Mouse (Mus musculus): Measurements from ENCODE around the gene Stum.

DNA sequence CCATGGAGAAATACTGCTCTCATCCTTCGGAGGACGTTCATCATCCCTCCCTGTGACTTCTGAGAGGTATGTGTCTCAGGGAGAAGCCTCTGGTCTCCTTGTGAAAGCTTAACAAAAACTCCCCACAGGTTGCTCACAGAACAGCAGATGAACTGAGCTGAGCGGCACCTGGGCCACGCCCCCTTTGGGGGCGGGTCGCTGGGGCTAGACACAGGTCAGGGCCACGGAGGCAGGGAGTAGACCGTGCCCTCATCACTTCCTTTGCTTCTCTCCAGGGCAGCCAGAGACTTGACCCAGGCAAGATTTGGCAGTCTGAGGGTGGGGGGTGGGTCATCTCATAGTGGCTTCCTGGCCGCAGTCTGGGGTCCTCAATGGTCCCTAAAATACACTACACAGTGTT lies 48.4 kb downstream of the Stum start:
- TF ChIP-seq POLR2A (IDR thresholded peaks at IDR 0.05; ENCODE audit: low read depth, low read length) = no peak
- TF ChIP-seq CTCF (IDR thresholded peaks at IDR 0.05; ENCODE audit: extremely low read depth, insufficient read length, insufficient replicate concordance, low read depth, low read length) = no peak

All from small intestine, adult 2 months (tissue).